Mouse (Mus musculus): ENCODE results near the gene Nek11.
"Not testable (repeated sequence)": the region's sequence is repeated elsewhere in the genome, so short reads cannot be mapped to it uniquely, and the experiment has no call there.

Nek11 gene

DNA sequence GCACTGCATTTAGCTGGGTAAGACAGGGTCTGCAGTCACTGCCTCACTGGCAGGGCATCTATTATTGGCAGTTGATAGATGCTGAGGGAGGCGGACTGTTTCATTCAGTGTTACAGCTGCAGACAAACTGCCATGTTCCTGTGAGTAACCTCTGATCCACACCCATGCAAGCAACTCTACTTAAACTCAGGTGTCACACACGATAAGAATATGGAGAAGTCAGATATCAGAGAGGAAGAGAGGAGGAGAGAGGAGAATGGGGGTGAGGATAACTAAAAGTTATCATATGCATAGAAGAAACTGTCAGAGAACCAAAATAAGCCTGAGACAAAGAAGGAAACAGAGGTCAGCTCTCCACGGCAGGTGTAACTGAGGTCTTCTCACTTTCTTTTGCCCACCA, 212.9 kb downstream of the Nek11 start:
- DNase-seq (ENCODE audit: extremely low read depth, insufficient read length, low spot score) = no peak

DNA sequence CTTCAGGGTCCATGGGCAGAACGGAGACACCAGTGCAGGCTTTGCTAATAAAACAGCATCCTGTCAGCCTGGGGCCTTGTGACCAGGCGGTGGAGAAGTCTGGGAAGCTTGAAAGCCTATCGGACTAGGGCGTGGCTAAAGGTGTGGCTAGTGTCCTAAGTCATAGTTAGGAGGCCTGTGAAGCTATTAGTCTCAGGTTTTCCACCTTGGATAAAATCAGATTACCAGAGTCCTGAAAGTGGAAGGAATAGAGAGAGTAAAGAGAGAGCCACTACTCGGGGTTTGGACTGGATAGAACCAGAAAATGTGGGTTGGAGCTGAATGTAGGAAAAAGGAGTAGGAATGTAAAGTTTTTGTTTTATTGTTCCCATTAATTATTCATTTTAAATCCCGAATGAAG, 250.3 kb downstream of the Nek11 start, which contains the start of gene 1700080E11Rik:
1700080E11Rik (minus strand) TSS at position 101 of the 400 bp plus-strand sequence.
- DNase-seq (ENCODE audit: extremely low read depth, insufficient read length, low spot score) = no peak

DNA sequence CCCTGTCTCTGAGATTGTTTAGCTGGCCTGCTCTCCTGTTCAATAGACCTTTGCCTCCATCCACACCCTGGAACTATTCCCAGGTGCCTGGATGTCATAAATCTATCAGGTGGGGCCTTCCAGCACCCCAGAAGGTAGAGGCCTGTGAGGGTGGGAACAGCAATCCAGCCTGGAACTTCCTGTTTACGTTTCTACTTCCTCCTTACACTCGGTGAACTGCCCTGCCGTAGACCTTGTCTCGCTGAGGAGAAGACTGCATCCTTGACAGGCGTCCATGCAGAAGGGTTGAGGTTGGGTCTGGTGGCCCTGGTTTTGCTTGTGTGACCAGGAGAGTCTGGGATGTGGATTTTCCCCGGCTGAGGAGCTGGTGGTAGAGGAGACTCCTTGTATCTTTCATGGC, 256.1 kb downstream of the Nek11 start:
- DNase-seq (ENCODE audit: extremely low read depth, insufficient read length, low spot score) = no peak

DNA sequence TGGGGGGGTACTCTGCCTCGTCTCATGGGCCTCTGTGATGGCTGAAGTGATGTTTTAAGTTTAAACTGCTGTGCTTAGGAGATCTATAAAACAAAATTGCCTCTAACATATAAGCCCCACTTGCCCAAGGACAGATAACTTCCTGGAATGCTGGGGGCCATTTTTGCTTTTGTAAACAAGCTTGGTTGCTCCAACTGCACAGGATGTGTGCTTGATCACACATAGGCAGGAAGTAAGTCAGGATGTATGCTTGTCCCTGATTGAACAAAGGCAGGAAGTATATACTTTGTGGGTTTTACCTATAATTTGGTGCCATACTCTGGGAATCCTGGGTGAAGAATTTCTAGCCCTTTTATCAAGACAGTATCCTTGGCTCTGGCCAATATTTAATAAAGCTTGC, 258.9 kb downstream of the Nek11 start:
- no peak for DNase-seq (ENCODE audit: extremely low read depth, insufficient read length, low spot score)

DNA sequence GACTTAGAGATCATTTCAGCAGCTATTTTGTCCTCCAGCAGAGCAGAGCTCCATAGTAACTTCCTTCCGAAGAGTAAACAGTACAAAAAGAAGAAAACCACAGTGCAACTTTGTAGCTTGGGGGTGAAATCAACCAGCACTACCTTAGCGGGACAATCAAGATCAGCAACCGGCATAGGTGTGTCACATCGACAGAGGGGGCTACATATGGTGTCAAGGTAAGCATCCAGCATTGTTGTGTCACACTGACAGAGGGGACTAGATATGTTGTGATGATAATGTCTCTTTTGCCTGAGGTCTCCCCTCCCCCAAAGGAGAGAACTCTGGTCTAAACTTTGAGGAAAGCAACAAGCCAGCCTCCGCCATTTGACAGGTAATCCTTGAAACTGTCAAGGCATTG, 260.8 kb downstream of the Nek11 start:
- no peak for DNase-seq (ENCODE audit: extremely low read depth, insufficient read length, low spot score)

DNA sequence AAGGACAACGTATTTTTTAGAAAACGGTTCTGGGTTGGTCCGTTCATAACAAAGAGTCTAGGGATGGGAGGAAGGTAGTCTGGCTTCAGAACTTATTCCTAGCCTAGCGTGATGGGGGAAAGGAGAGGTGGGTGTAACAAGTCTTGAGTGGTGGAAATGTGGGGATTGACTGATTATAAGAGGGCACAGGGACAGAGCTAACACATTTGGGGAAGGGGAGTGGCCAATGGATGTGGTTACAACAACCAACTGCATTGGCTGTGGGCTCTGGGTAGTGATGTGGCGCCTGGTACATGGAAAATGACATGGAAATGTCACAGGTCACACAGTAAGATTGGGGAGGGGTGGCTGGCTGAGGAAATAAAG, 263.3 kb downstream of the Nek11 start:
- DNase-seq (ENCODE audit: extremely low read depth, insufficient read length, low spot score) = no peak

DNA sequence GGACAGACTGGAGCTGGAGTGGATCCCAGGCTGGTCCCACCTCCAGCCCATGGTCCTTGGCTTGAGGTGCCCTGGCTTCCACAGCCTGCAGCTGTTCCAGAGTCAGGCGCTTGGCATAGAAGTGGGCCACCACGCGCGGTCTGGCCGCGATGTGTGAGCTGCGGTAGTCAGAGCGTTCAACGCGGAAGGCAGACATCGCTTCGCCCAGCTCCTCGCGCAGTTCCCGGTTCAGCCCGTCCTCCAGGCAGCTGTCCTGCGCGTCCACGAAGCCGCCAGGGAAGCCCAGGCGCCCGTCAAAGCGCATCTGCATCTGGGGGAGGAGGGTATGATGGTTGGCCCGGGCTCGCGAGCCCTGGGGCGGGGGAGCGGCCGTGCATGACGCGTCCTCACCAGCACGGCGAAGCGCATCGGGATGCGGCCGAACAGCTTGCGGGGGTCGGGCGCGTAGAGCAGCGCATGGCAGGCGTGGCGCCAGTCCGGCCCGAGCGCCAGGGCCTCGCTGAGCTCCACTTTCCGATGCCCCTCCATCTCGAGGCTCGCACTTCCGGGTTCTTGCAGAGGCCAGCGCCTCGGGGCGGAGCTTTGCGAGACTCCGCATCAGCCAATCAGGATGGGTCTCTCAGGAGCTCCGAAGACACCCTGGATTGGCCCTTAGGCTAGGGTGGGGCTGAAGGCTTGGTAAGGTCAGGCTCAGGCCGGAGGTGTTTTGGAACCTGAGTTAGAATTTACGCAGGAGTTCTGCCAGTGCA, 263.9 kb downstream of the Nek11 start, which contains the start of gene Nudt16:
Nudt16 (minus strand) TSS at position 572 of the 749 bp plus-strand sequence.
- peak; percentile 85 for DNase-seq (ENCODE audit: extremely low read depth, insufficient read length, low spot score)

DNA sequence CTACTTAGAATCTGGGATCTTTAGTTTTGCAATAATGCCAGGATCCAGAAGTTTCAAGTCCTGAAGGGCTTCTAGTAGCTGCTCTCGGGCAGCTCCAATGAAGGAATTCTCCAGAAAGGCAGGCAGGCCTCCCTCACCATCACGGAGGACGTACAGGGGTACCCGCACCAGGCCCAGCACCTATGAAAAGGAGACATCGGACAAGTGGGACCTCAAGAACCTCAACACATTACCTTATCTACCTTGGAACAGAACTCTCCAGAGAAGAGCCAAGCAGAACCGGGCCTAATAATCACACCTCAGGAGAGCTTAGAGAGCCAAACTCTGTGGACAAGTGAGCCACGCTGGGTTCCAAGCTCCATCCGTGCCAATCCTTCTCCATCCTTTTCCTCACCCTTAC, 265.0 kb downstream of the Nek11 start:
- DNase-seq (ENCODE audit: extremely low read depth, insufficient read length, low spot score) = no peak

DNA sequence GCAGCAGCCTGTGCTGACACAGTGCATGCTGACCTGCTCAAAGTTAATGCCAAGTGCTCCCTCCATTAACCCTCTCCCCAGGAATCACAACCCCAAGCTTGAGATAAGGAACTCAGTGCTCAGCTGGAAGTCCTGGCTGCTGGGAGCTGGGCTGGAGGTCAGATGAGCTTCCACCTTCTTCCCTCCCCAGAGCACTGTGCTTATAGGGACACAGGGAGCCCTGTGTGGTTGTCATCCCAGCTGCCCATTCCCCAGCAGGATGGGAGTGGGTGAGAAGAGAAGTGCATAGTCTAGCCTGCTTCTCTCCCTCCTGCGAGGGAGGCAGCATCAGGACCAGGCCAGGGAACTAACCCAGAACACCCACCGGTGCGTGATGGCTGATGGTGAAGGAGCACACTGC, 270.1 kb downstream of the Nek11 start:
- DNase-seq (ENCODE audit: extremely low read depth, insufficient read length, low spot score) = not testable (repeated sequence)

Measured in 3134 (cell line).